Mouse (Mus musculus): ENCODE results near the gene Cldn7. TPM values are rescaled to one million over a fixed set of nuclear protein-coding genes. Genes with fewer than 3 reads are reported as not detected.

Gene Cldn7
- total and polyA plus RNA-seq, 3 experiments, result 0.31 to 0.36 TPM; not detected in 1

GRCm38 (mm10) chr11:69930967-69931537, 33.5 kb upstream of the Cldn7 start:
- Histone ChIP-seq H3K27ac (ENCODE audit: control insufficient read depth, low read depth, low read length) (peak overlapping the region; percentile 99), H3K9ac (ENCODE audit: control insufficient read depth, low read depth, low read length, poor library complexity, severe bottlenecking) (peak overlapping the region; percentile 56), H3K36me3 (ENCODE audit: control insufficient read depth in 1 of 2, insufficient read depth in 2 of 2, low read length in 2 of 2) (peaks cover 0 to 36% of the 10 kb centered on the region in 2 experiments; a peak in 2 of 4 replicates), H3K4me1 (ENCODE audit: control insufficient read depth in 1 of 2, insufficient read depth in 2 of 2, low read length in 2 of 2) (peaks cover 9 to 37% of the 10 kb centered on the region in 2 experiments; a peak in 3 of 4 replicates), H3K9me3 (replicated peaks; ENCODE audit: insufficient read depth, low read length) (no peaks in the 10 kb centered on the region), H3K79me2 (ENCODE audit: control insufficient read depth, insufficient read depth, low read length, poor library complexity) (no peaks in the 10 kb centered on the region), H3K4me3 (ENCODE audit: control insufficient read depth in 1 of 2, insufficient read depth in 1 of 2, low read depth in 2 of 2, low read length in 2 of 2) (peak overlapping the region; percentile 45 to 47), H3K27me3 (ENCODE audit: control insufficient read depth in 1 of 2, insufficient read depth in 2 of 2, low read length in 2 of 2) (no peaks in the 10 kb centered on the region)
- DNase-seq (ENCODE audit: low read depth, low spot score), result peak; percentile 96
- peak; percentile 54 for TF ChIP-seq SIN3A (IDR thresholded peaks at IDR 0.05; ENCODE audit: low read length)
- TF ChIP-seq MEF2A (IDR thresholded peaks at IDR 0.05; ENCODE audit: extremely low read depth, insufficient replicate concordance, low read depth, low read length, poor library complexity, severe bottlenecking), result no peak
- TF ChIP-seq GABPA (IDR thresholded peaks at IDR 0.05; ENCODE audit: low read depth, low read length), result no peak
- TF ChIP-seq ELF1 (IDR thresholded peaks at IDR 0.05; ENCODE audit: low read depth, low read length), result no peak
- peak; percentile 23; the same call in 1 of the 2 replicates for TF ChIP-seq MYC (IDR thresholded peaks at IDR 0.05; ENCODE audit: low read depth, low read length)
- TF ChIP-seq TAL1 (IDR thresholded peaks at IDR 0.05; ENCODE audit: low read length), result peak; percentile 45
- peak; percentile 50; the same call in 1 of the 2 replicates for TF ChIP-seq MXI1 (IDR thresholded peaks at IDR 0.05; ENCODE audit: low read depth, low read length)
- TF ChIP-seq TCF12 (IDR thresholded peaks at IDR 0.05; ENCODE audit: low read depth, low read length), result peak; percentile 38; the same call in 1 of the 2 replicates
- TF ChIP-seq POLR2A (IDR thresholded peaks at IDR 0.05; ENCODE audit: control insufficient read depth in 1 of 2, insufficient read depth in 1 of 2, low read depth in 1 of 2, low read length in 2 of 2, poor library complexity in 1 of 2), result peak in 1 of 2 experiments; percentile 51; a peak in 1 of 4 replicates
- TF ChIP-seq HCFC1 (IDR thresholded peaks at IDR 0.05; ENCODE audit: low read depth, low read length), result 0 out of 2 replicates have a peak, but pooled peaks have one; percentile 25
- TF ChIP-seq MYB (IDR thresholded peaks at IDR 0.05; ENCODE audit: low read depth, low read length), result no peak
- TF ChIP-seq ETS1 (IDR thresholded peaks at IDR 0.05; ENCODE audit: low read depth, low read length), result peak; percentile 92
- TF ChIP-seq RAD21 (IDR thresholded peaks at IDR 0.05; ENCODE audit: low read depth, low read length), result no peak
- peak; percentile 78; the same call in 1 of the 2 replicates for TF ChIP-seq MAZ (IDR thresholded peaks at IDR 0.05; ENCODE audit: low read depth, low read length)
- no peak for TF ChIP-seq USF2 (IDR thresholded peaks at IDR 0.05; ENCODE audit: borderline replicate concordance in 1 of 2, insufficient read depth in 1 of 2, low read depth in 1 of 2, low read length in 2 of 2)
- TF ChIP-seq TBP (IDR thresholded peaks at IDR 0.05; ENCODE audit: low read depth, low read length), result 0 out of 2 replicates have a peak, but pooled peaks have one; percentile 12
- TF ChIP-seq RCOR1 (IDR thresholded peaks at IDR 0.05; ENCODE audit: low read depth, low read length), result peak; percentile 68; the same call in 1 of the 2 replicates
- no peak for TF ChIP-seq CHD2 (IDR thresholded peaks at IDR 0.05; ENCODE audit: low read length)
- no peak; the same call in 1 of the 2 replicates for TF ChIP-seq ZC3H11A (IDR thresholded peaks at IDR 0.05; ENCODE audit: low read depth, low read length)
- TF ChIP-seq ZKSCAN1 (IDR thresholded peaks at IDR 0.05; ENCODE audit: low read depth, low read length), result no peak
- peak; percentile 76 to 78 for TF ChIP-seq EP300 (IDR thresholded peaks at IDR 0.05; ENCODE audit: low read depth in 1 of 2, low read length in 2 of 2)
- no peak for TF ChIP-seq POLR2AphosphoS5 (IDR thresholded peaks at IDR 0.05; ENCODE audit: borderline replicate concordance, low read depth, low read length)
- TF ChIP-seq KAT2A (conservative IDR thresholded peaks at IDR 0.05; ENCODE audit: low read depth, low read length), result no peak
- TF ChIP-seq POLR2AphosphoS2 (IDR thresholded peaks at IDR 0.05; ENCODE audit: low read length), result no peak
- TF ChIP-seq CTCF (IDR thresholded peaks at IDR 0.05 in 2 of 3, conservative IDR thresholded peaks at IDR 0.05 in 1 of 3; ENCODE audit: control insufficient read depth in 1 of 3, insufficient read depth in 1 of 3, low read depth in 2 of 3, low read length in 3 of 3, poor library complexity in 1 of 3, severe bottlenecking in 1 of 3), result no peak
- no peak; the same call in 1 of the 2 replicates for TF ChIP-seq MAX (IDR thresholded peaks at IDR 0.05; ENCODE audit: low read length)
- TF ChIP-seq UBTF (IDR thresholded peaks at IDR 0.05; ENCODE audit: borderline replicate concordance, insufficient read depth, low read depth, low read length), result no peak
- no peak for TF ChIP-seq ZMIZ1 (IDR thresholded peaks at IDR 0.05; ENCODE audit: low read depth, low read length)
- no peak for TF ChIP-seq GATA1 (IDR thresholded peaks at IDR 0.05; ENCODE audit: low read depth, low read length)
- TF ChIP-seq MAFK (IDR thresholded peaks at IDR 0.05; ENCODE audit: borderline replicate concordance, low read depth, low read length), result no peak
- TF ChIP-seq CHD1 (IDR thresholded peaks at IDR 0.05; ENCODE audit: low read depth, low read length), result peak; percentile 49; the same call in 1 of the 2 replicates
- TF ChIP-seq JUND (IDR thresholded peaks at IDR 0.05; ENCODE audit: low read depth, low read length), result no peak
- no peak for TF ChIP-seq ZNF384 (IDR thresholded peaks at IDR 0.05; ENCODE audit: low read depth, low read length)
- TF ChIP-seq NRF1 (IDR thresholded peaks at IDR 0.05; ENCODE audit: insufficient read depth, low read depth, low read length, poor library complexity, severe bottlenecking), result no peak
- TF ChIP-seq NELFE (IDR thresholded peaks at IDR 0.05; ENCODE audit: low read depth, low read length), result peak; percentile 49; the same call in 1 of the 2 replicates
